Mouse (Mus musculus): Measurements from ENCODE around the gene Col4a1. TPM values are rescaled to one million over a fixed set of nuclear protein-coding genes. Genes with fewer than 3 reads are reported as not detected.
A peak's percentile ranks its signal among the peaks of the same experiment; 100 is the strongest.

Gene Col4a1
- 125 and 130 TPM in 2 replicates for polyA plus RNA-seq (2014; fragmentation: Nextera tagmentation; extraction: Ambion mirVana)

DNA sequence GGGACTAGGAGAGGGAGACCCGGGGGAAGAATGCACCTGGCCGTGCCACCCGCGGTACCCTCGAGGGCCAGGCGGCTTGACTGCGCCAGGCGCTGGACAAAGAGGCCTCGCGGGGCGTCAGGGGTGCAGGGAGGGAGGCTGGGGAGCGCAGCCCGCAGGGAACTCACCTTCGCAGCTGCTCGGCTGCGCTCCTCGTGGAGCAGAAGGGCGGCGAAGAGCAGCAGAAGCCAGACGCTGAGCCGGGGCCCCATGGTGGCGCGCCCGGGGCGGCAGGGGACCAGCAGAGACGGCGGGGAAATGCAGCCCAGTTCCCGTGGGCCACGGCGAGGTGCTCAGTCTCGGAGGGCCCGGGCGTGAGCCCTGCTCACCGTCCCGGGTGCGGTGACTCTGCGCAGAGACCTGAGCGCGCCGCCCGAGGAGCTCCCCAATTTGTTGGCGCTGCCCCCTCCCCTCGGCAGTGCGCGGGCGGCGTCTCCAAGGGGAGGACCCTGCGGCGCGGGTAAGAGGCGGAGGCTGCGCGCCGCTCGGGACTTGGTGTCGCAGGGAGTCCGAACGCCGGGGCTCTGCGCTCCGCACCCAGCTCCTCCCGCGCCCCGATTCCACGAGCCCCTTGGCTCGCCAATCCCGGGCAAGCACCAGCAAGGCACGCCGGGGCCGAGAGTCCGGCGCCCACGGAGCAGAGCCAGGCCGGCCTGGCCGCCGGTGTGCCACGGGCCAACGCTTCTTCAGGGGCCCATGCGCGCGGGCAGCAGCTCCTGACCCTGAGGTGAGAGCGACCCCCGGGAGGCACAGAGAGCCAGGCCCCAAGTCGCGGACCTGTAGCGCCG, at the start of gene Col4a1, which contains the start of gene Col4a2:
Gene Col4a1, minus strand, starts transcription at position 478 of the 827 bp plus-strand sequence.
Gene Col4a2, plus strand, starts transcription at position 457 of the 827 bp plus-strand sequence.
- peaks cover 16% of the 10 kb centered on the region for H3K4me1 ChIP-seq (ENCODE audit: control insufficient read depth, insufficient read depth, low read length)
- no peaks in the 10 kb centered on the region for H3K36me3 ChIP-seq (ENCODE audit: control insufficient read depth, insufficient read depth, low read length)
- H3K4me3 ChIP-seq (ENCODE audit: low read depth, low read length), result peak within 1 kb of the TSS; percentile 70
- under 1% methylated on average over 81 of the region's 87 CpGs for WGBS
- peak within 1 kb of the TSS; percentile 89 for H3K4me2 ChIP-seq (ENCODE audit: low read depth)
- no peaks in the 10 kb centered on the region for H3K9me3 ChIP-seq (ENCODE audit: control insufficient read depth, low read length)
- peaks cover 30% of the 10 kb centered on the region for H3K27me3 ChIP-seq (ENCODE audit: control insufficient read depth, insufficient read depth, low read length)
- DNase-seq (ENCODE audit: low spot score) (peak; percentile 79), ATAC-seq (ENCODE audit: insufficient read depth, low FRiP score, low TSS enrichment) (peak; percentile 56; the same call in 1 of the 2 replicates)
- peak within 1 kb of the TSS; percentile 68 for H3K9ac ChIP-seq (ENCODE audit: low read length)
- H3K27ac ChIP-seq (ENCODE audit: low read depth, low read length), result peak within 1 kb of the TSS; percentile 45; the same call in 1 of the 2 replicates

DNA sequence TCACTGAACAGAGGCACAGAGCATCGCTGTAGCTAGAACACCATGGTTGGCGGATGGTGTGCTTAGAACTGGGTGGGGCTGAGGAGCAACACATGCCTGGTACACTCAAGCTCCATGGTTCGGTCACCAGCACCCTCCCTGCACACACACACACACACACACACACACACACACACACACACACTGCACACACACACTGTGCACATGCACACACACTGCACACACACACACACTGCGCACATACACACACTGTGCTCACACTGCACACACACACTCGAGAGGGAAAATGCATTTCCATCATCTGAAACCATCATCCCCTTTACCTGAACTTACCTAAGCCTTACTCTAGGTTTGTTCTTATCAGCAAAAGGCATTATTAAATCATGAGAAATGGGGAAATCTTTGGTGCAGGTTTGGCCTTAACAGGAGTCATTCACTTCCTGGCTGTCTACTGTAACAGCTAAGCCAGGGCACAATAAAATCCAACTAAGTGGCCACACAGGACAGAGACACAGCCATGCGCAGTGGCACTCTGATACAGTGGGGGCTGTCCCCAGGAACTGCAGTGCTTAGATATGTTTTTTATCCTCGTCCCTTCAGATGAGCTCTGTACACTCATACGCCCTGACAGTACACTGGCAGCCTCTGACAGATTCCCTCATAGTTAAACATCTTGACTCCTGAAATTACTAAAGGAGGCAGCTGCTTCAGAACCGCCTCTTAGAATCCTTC, 49.1 kb upstream of the Col4a1 start:
- ATAC-seq (ENCODE audit: insufficient read depth, low FRiP score, low TSS enrichment) (no peak), DNase-seq (ENCODE audit: low spot score) (no peak)
- no peak overlapping the region for H3K4me2 ChIP-seq (ENCODE audit: low read depth)
- H3K27ac ChIP-seq (ENCODE audit: low read depth, low read length), result peak overlapping the region; percentile 64
- WGBS, result 72% methylated on average over 9 of the region's 9 CpGs
- no peak overlapping the region for H3K4me3 ChIP-seq (ENCODE audit: low read depth, low read length)
- no peak overlapping the region for H3K9ac ChIP-seq (ENCODE audit: low read length)
- H3K4me1 ChIP-seq (ENCODE audit: control insufficient read depth, insufficient read depth, low read length), result peaks cover 28% of the 10 kb centered on the region
- no peaks in the 10 kb centered on the region for H3K36me3 ChIP-seq (ENCODE audit: control insufficient read depth, insufficient read depth, low read length)
- no peaks in the 10 kb centered on the region for H3K27me3 ChIP-seq (ENCODE audit: control insufficient read depth, insufficient read depth, low read length)
- no peaks in the 10 kb centered on the region for H3K9me3 ChIP-seq (ENCODE audit: control insufficient read depth, low read length)

DNA sequence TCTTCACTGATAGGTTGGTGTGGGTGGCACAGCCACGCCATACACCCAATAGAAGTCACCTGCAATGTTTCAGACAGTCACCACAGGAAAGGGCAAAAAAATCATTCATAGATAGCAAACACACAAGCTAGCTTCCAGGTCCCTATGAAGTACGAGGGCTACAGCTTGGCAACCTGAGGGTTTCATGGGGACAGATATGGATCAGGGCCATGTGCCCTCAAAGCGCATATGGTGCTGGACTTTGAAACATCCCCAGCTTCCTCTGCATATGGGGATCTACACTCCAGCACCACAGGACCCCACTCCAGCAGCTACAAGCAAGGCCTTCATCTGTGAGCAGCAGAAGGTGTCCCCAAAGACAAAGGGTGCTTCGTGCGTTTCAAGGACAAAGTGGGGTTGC, 47.2 kb upstream of the Col4a1 start:
- WGBS, result 86% methylated on average over 5 of the region's 5 CpGs
- ATAC-seq (ENCODE audit: insufficient read depth, low FRiP score, low TSS enrichment) (no peak), DNase-seq (ENCODE audit: low spot score) (no peak)
- H3K36me3 ChIP-seq (ENCODE audit: control insufficient read depth, insufficient read depth, low read length), result no peaks in the 10 kb centered on the region
- H3K4me1 ChIP-seq (ENCODE audit: control insufficient read depth, insufficient read depth, low read length), result peaks cover 28% of the 10 kb centered on the region
- H3K4me2 ChIP-seq (ENCODE audit: low read depth), result no peak overlapping the region
- H3K9ac ChIP-seq (ENCODE audit: low read length), result no peak overlapping the region
- H3K27me3 ChIP-seq (ENCODE audit: control insufficient read depth, insufficient read depth, low read length), result no peaks in the 10 kb centered on the region
- no peaks in the 10 kb centered on the region for H3K9me3 ChIP-seq (ENCODE audit: control insufficient read depth, low read length)
- H3K27ac ChIP-seq (ENCODE audit: low read depth, low read length), result no peak overlapping the region
- H3K4me3 ChIP-seq (ENCODE audit: low read depth, low read length), result no peak overlapping the region

DNA sequence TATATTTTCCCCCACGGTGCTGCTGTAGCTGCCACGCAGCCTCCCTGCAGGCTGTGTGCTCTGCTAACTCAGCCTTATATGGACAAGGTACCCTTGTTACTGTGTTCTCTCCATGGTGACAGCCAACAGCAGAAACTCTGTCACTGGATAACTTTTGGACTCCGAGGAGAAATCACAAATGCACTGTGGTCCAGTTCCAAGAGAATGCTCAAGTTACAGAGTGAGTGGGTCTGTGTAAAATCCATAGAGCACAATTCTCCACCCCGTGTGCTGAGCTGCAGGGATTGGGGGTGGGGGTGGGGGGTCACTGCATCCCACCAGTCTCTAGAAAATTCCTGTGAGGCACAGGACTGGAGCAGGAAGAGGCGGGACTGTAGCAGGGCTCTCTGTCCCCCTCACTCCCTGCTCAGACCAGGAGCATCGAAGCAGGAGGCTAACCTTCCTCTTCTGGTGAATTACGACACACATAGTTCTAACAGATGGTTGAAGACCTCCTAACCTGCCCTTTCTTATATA, 45.4 kb upstream of the Col4a1 start:
- Histone ChIP-seq H3K27me3 (ENCODE audit: control insufficient read depth, insufficient read depth, low read length) (no peaks in the 10 kb centered on the region), H3K9me3 (ENCODE audit: control insufficient read depth, low read length) (no peaks in the 10 kb centered on the region), H3K4me3 (ENCODE audit: low read depth, low read length) (no peak overlapping the region), H3K4me1 (ENCODE audit: control insufficient read depth, insufficient read depth, low read length) (peaks cover 26% of the 10 kb centered on the region), H3K36me3 (ENCODE audit: control insufficient read depth, insufficient read depth, low read length) (no peaks in the 10 kb centered on the region), H3K9ac (ENCODE audit: low read length) (no peak overlapping the region), H3K27ac (ENCODE audit: low read depth, low read length) (no peak overlapping the region), H3K4me2 (ENCODE audit: low read depth) (no peak overlapping the region)
- no peak for DNase-seq (ENCODE audit: low spot score)
- no peak for ATAC-seq (ENCODE audit: insufficient read depth, low FRiP score, low TSS enrichment)
- WGBS, result 39% methylated on average over 7 of the region's 7 CpGs

- Histone ChIP-seq H3K4me3 (ENCODE audit: low read depth, low read length) (no peak overlapping the region), H3K27ac (ENCODE audit: low read depth, low read length) (no peak overlapping the region), H3K4me2 (ENCODE audit: low read depth) (no peak overlapping the region), H3K4me1 (ENCODE audit: control insufficient read depth, insufficient read depth, low read length) (peaks cover 14% of the 10 kb centered on the region), H3K9ac (ENCODE audit: low read length) (no peak overlapping the region), H3K9me3 (ENCODE audit: control insufficient read depth, low read length) (no peaks in the 10 kb centered on the region), H3K36me3 (ENCODE audit: control insufficient read depth, insufficient read depth, low read length) (no peaks in the 10 kb centered on the region), H3K27me3 (ENCODE audit: control insufficient read depth, insufficient read depth, low read length) (no peaks in the 10 kb centered on the region)
- ATAC-seq (ENCODE audit: insufficient read depth, low FRiP score, low TSS enrichment), result no peak
- DNase-seq (ENCODE audit: low spot score), result no peak
- 86% methylated on average over 8 of the region's 8 CpGs for WGBS
Observed at GRCm38 (mm10) chr8:11356776-11357175, 44.1 kb upstream of the Col4a1 start.

- Histone ChIP-seq H3K4me3 (ENCODE audit: low read depth, low read length) (no peak overlapping the region), H3K9ac (ENCODE audit: low read length) (no peak overlapping the region), H3K9me3 (ENCODE audit: control insufficient read depth, low read length) (no peaks in the 10 kb centered on the region), H3K36me3 (ENCODE audit: control insufficient read depth, insufficient read depth, low read length) (no peaks in the 10 kb centered on the region), H3K4me1 (ENCODE audit: control insufficient read depth, insufficient read depth, low read length) (peaks cover 9% of the 10 kb centered on the region), H3K4me2 (ENCODE audit: low read depth) (no peak overlapping the region), H3K27ac (ENCODE audit: low read depth, low read length) (no peak overlapping the region), H3K27me3 (ENCODE audit: control insufficient read depth, insufficient read depth, low read length) (no peaks in the 10 kb centered on the region)
- 92% methylated on average over 3 of the region's 3 CpGs for WGBS
- ATAC-seq (ENCODE audit: insufficient read depth, low FRiP score, low TSS enrichment) (no peak), DNase-seq (ENCODE audit: low spot score) (no peak)
Observed at GRCm38 (mm10) chr8:11355900-11356299, 43.3 kb upstream of the Col4a1 start.

DNA sequence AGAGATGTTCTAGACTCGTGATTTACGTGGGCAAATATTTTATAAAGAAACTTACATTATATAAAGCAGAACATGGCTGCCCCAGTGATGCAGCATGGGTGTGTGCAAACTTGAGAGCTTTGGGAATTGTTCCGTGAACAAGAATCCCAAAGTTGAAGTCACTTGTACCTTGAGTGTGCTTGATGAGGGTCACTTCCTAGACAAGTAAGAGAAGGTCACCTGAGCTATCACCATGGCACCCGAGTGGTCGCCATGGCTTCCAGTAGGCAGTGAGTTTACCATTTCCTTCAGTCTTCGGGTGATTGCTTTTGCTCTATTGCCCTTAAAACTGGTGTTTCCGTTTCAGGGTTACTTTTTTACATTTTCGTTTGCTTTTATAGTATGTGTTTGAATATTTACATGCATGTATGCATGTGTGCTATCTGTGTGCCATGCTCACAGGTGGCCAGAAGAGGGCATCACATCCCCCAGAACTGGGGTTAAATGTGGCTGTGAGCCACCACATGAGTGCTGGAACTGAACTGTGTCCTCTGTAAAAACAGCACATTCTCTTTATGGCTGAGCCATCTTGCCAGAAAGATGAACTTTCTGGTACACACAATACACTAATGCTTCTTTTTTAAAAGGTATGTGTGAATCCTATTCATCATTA, 42.3 kb upstream of the Col4a1 start:
- Histone ChIP-seq H3K4me2 (ENCODE audit: low read depth) (no peak overlapping the region), H3K4me3 (ENCODE audit: low read depth, low read length) (no peak overlapping the region), H3K27ac (ENCODE audit: low read depth, low read length) (no peak overlapping the region), H3K36me3 (ENCODE audit: control insufficient read depth, insufficient read depth, low read length) (no peaks in the 10 kb centered on the region), H3K27me3 (ENCODE audit: control insufficient read depth, insufficient read depth, low read length) (no peaks in the 10 kb centered on the region), H3K9me3 (ENCODE audit: control insufficient read depth, low read length) (no peaks in the 10 kb centered on the region), H3K9ac (ENCODE audit: low read length) (no peak overlapping the region), H3K4me1 (ENCODE audit: control insufficient read depth, insufficient read depth, low read length) (peaks cover 6% of the 10 kb centered on the region)
- no peak for DNase-seq (ENCODE audit: low spot score)
- 89% methylated on average over 8 of the region's 8 CpGs for WGBS
- no peak for ATAC-seq (ENCODE audit: insufficient read depth, low FRiP score, low TSS enrichment)

GRCm38 (mm10) chr8:11352514-11352913, 39.9 kb upstream of the Col4a1 start:
- WGBS, result 72% methylated on average over 11 of the region's 11 CpGs
- Histone ChIP-seq H3K9me3 (ENCODE audit: control insufficient read depth, low read length) (no peaks in the 10 kb centered on the region), H3K4me3 (ENCODE audit: low read depth, low read length) (no peak overlapping the region), H3K4me1 (ENCODE audit: control insufficient read depth, insufficient read depth, low read length) (peaks cover under 1% of the 10 kb centered on the region), H3K9ac (ENCODE audit: low read length) (no peak overlapping the region), H3K36me3 (ENCODE audit: control insufficient read depth, insufficient read depth, low read length) (no peaks in the 10 kb centered on the region), H3K4me2 (ENCODE audit: low read depth) (no peak overlapping the region), H3K27ac (ENCODE audit: low read depth, low read length) (no peak overlapping the region), H3K27me3 (ENCODE audit: control insufficient read depth, insufficient read depth, low read length) (no peaks in the 10 kb centered on the region)
- ATAC-seq (ENCODE audit: insufficient read depth, low FRiP score, low TSS enrichment) (no peak), DNase-seq (ENCODE audit: low spot score) (no peak)

Measured in neural tube, embryonic 11.5 days (tissue).